Mouse (Mus musculus) left cerebral cortex, postnatal 36 days (tissue): ENCODE measurements around the gene Rnf157. TPM values are rescaled to one million over a fixed set of nuclear protein-coding genes. Genes with fewer than 3 reads are reported as not detected.

Experiments
- total RNA-seq, 2 experiments: library from RNA; stranded (reverse); gene quantifications; 2 replicates each; pipeline ENCODE4 v1.2.3; 2021

Gene Rnf157
- total RNA-seq, 2 experiments from 2014 or later = 266 to 286 TPM

Other genes starting within 250 kb of the Rnf157 start
- gene Fbf1, start 244.9 kb downstream of the Rnf157 start, total RNA-seq = 10 to 100 TPM; 65.5 to 98.0 TPM
- 10 to 100 TPM; 41.3 to 41.6 TPM for gene Ten1, start 214.2 kb downstream of the Rnf157 start, total RNA-seq
- gene Acox1, start 214.0 kb downstream of the Rnf157 start, total RNA-seq = 100 to 1,000 TPM; 115 to 118 TPM
- 1 to 10 TPM; 1.2 to 1.3 TPM for gene Evpl, start 175.0 kb downstream of the Rnf157 start, total RNA-seq
- gene Srp68, start 138.8 kb downstream of the Rnf157 start, total RNA-seq = 10 to 100 TPM; 66.6 to 70.6 TPM
- not detected for gene Galr2, start 132.1 kb downstream of the Rnf157 start, total RNA-seq
- 100 to 1,000 TPM in 1 of 2 experiments, 10 to 100 TPM in 1; 93.0 to 100 TPM for gene Exoc7, start 105.8 kb downstream of the Rnf157 start, total RNA-seq
- gene Foxj1, start 77.6 kb downstream of the Rnf157 start, total RNA-seq = 1 to 10 TPM; 5.0 to 5.2 TPM
- 10 to 100 TPM; 27.5 to 31.8 TPM for gene Ubald2, start 21.1 kb upstream of the Rnf157 start, total RNA-seq
- gene Qrich2, start 53.2 kb upstream of the Rnf157 start, total RNA-seq = not detected
- gene Prpsap1, start 81.2 kb upstream of the Rnf157 start, total RNA-seq = 10 to 100 TPM; 68.5 to 91.5 TPM
- gene Sphk1, start 117.9 kb upstream of the Rnf157 start, total RNA-seq = 1 to 10 TPM; 4.0 to 7.0 TPM
- gene Ube2o, start 168.4 kb upstream of the Rnf157 start, total RNA-seq = 100 to 1,000 TPM; 121 to 126 TPM
- gene Aanat, start 173.4 kb upstream of the Rnf157 start, total RNA-seq = under 1 TPM; 0.62 to 0.97 TPM
- gene Rhbdf2, start 214.0 kb upstream of the Rnf157 start, total RNA-seq = 1 to 10 TPM in 1 of 2 experiments, under 1 TPM in 1; 0.84 to 1.9 TPM
- gene Prcd, start 240.5 kb upstream of the Rnf157 start, total RNA-seq = 1 to 10 TPM; 4.3 to 6.2 TPM
- gene Cygb, start 241.3 kb upstream of the Rnf157 start, total RNA-seq = 10 to 100 TPM; 44.2 TPM